Mouse (Mus musculus): ENCODE results near the gene Rnf224. TPM values are rescaled to one million over a fixed set of nuclear protein-coding genes. Genes with fewer than 3 reads are reported as not detected.

Gene Rnf224
- polyA plus RNA-seq, 1 experiment: 0.05 TPM

DNA sequence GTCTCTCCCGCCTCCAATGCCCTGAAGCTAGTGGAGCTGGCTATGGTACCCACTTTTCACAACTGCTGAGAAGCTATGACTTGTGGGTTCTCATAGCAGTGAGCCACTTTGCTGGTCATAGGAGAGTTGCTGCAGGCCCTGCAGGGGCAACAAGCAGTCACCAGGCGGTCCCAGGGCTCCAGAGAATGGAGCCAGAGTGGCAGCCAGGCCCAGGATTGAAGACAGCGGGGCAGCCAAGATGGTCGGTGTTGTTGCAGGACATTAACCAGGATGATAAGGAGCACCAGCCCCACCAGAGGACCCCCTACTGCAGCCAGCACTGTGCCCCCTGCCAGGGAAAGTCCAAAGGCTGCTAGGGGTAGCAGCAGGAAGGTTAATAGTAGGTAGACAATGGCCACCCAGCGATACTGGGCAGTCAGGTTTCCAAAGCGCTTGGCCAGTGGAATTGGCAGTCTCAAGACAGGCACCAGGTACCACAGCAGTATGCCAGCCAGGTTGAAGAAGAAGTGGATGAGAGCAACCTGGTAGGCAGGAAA is 7.5 kb downstream of the Rnf224 start:
- H3K4me3 ChIP-seq (ENCODE audit: control insufficient read depth, insufficient read depth, low read length): no peak overlapping the region
- WGBS: 88% methylated on average over 6 of the region's 6 CpGs
- no peaks in the 10 kb centered on the region; the same call in 1 of the 2 replicates for H3K27me3 ChIP-seq (ENCODE audit: control insufficient read depth, insufficient read depth, low read length)
- no peak for DNase-seq
- peaks cover 5% of the 10 kb centered on the region for H3K4me1 ChIP-seq (replicated peaks; ENCODE audit: control insufficient read depth, insufficient read depth, low read length)
- no peaks in the 10 kb centered on the region for H3K36me3 ChIP-seq (ENCODE audit: control insufficient read depth, insufficient read depth, low read length)
- no peak overlapping the region for H3K27ac ChIP-seq (ENCODE audit: control insufficient read depth, insufficient read depth, low read length)
- TF ChIP-seq CTCF (IDR thresholded peaks at IDR 0.05; ENCODE audit: borderline replicate concordance, control insufficient read depth, extremely low read depth, insufficient read depth, low read length, poor library complexity) (no peak), POLR2A (IDR thresholded peaks at IDR 0.05; ENCODE audit: control insufficient read depth, extremely low read depth, insufficient read depth, low read length, poor library complexity) (no peak)

DNA sequence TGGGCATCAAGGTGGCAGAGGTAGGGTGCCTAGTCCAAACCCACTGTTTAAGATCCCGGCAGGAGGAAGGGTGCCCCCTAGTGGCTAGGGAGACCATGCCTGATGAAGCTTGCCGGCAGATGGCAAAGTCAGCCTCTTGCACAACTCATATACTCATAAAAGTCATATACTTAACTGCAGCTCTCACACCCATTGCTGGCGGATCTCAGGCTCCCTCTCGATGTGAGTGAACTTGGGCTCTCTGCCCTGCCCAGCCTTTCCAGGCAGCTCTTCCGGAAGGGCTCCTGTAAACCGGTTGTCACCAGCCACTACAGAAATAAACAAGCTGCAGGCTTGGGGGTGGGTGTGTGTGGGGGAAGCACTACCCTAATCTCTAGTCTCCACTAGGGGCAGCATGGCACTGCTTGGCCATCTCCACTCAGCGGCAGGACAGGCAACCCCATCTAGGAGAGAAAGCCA is 8.1 kb downstream of the Rnf224 start:
- Histone ChIP-seq H3K4me1 (replicated peaks; ENCODE audit: control insufficient read depth, insufficient read depth, low read length) (peaks cover 9% of the 10 kb centered on the region), H3K27me3 (ENCODE audit: control insufficient read depth, insufficient read depth, low read length) (no peaks in the 10 kb centered on the region; the same call in 1 of the 2 replicates), H3K27ac (ENCODE audit: control insufficient read depth, insufficient read depth, low read length) (peak overlapping the region; percentile 61), H3K36me3 (ENCODE audit: control insufficient read depth, insufficient read depth, low read length) (no peaks in the 10 kb centered on the region), H3K4me3 (ENCODE audit: control insufficient read depth, insufficient read depth, low read length) (peak overlapping the region; percentile 37)
- 2% methylated on average over 7 of the region's 7 CpGs for WGBS
- TF ChIP-seq CTCF (IDR thresholded peaks at IDR 0.05; ENCODE audit: borderline replicate concordance, control insufficient read depth, extremely low read depth, insufficient read depth, low read length, poor library complexity): peak; percentile 84; the same call in 1 of the 2 replicates
- TF ChIP-seq POLR2A (IDR thresholded peaks at IDR 0.05; ENCODE audit: control insufficient read depth, extremely low read depth, insufficient read depth, low read length, poor library complexity): no peak
- DNase-seq: peak; percentile 86

DNA sequence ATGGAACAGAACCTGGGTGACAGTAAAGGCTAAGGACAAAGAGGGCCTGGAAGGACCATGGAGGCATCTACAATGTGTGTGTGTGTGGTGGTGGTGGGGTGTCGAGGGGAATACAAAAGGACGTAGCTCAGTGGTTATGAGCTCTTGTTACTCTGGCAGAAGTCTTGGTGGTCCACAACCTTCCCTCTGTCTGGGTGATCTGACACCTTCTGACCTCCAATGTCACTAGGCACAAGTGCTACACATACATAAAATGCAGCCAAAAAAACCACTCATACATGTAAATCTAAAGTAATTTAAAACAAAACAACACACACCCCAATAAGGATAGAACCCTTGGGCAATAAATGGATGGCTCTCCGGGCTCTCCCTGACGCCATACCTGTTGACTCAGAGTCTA is 9.2 kb downstream of the Rnf224 start:
- Histone ChIP-seq H3K4me1 (replicated peaks; ENCODE audit: control insufficient read depth, insufficient read depth, low read length) (peaks cover 14% of the 10 kb centered on the region), H3K4me3 (ENCODE audit: control insufficient read depth, insufficient read depth, low read length) (no peak overlapping the region), H3K36me3 (ENCODE audit: control insufficient read depth, insufficient read depth, low read length) (no peaks in the 10 kb centered on the region), H3K27me3 (ENCODE audit: control insufficient read depth, insufficient read depth, low read length) (no peaks in the 10 kb centered on the region), H3K27ac (ENCODE audit: control insufficient read depth, insufficient read depth, low read length) (no peak overlapping the region)
- no peak for DNase-seq
- WGBS: 97% methylated on average over 4 of the region's 4 CpGs
- TF ChIP-seq POLR2A (IDR thresholded peaks at IDR 0.05; ENCODE audit: control insufficient read depth, extremely low read depth, insufficient read depth, low read length, poor library complexity) (no peak), CTCF (IDR thresholded peaks at IDR 0.05; ENCODE audit: borderline replicate concordance, control insufficient read depth, extremely low read depth, insufficient read depth, low read length, poor library complexity) (no peak)

- Histone ChIP-seq H3K36me3 (ENCODE audit: control insufficient read depth, insufficient read depth, low read length) (0 out of 2 replicates have a peak, but pooled peaks cover under 1% of the 10 kb centered on the region), H3K4me3 (ENCODE audit: control insufficient read depth, insufficient read depth, low read length) (no peak overlapping the region), H3K27me3 (ENCODE audit: control insufficient read depth, insufficient read depth, low read length) (no peaks in the 10 kb centered on the region), H3K27ac (ENCODE audit: control insufficient read depth, insufficient read depth, low read length) (no peak overlapping the region), H3K4me1 (replicated peaks; ENCODE audit: control insufficient read depth, insufficient read depth, low read length) (peaks cover 14% of the 10 kb centered on the region)
- TF ChIP-seq CTCF (IDR thresholded peaks at IDR 0.05; ENCODE audit: borderline replicate concordance, control insufficient read depth, extremely low read depth, insufficient read depth, low read length, poor library complexity): no peak
- TF ChIP-seq POLR2A (IDR thresholded peaks at IDR 0.05; ENCODE audit: control insufficient read depth, extremely low read depth, insufficient read depth, low read length, poor library complexity): no peak
- WGBS: 90% methylated on average over 5 of the region's 5 CpGs
- no peak for DNase-seq
These were observed 9.7 kb downstream of the Rnf224 start for GRCm38 (mm10) chr2:25226864-25227263.

DNA sequence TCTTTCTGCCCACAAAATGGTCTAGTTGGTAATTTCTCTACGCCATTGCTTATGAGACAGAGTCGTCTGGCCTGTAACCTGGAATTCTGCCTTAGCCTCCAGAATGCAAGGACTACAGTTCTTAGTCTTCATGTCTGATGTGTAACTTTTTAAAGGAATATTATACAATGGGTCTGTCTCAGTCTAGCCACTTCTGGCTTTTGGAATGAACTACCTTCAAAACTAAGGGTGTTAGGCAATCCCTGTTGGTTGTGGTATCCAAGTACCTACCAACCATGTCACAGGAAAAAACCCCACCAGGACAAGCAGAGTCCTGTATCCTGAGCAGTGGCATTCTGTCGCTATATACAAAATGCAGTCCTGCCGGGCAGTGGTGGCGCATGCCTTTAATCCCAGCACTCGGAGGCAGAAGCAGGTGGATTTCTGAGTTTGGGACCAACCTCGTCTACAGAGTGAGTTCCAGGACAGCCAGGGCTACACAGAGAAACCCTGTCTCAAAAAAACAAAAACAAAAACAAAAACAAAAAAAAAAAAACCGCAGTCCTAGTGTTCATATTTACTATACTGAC is 10.7 kb downstream of the Rnf224 start:
- no peak for TF ChIP-seq POLR2A (IDR thresholded peaks at IDR 0.05; ENCODE audit: control insufficient read depth, extremely low read depth, insufficient read depth, low read length, poor library complexity)
- no peak for TF ChIP-seq CTCF (IDR thresholded peaks at IDR 0.05; ENCODE audit: borderline replicate concordance, control insufficient read depth, extremely low read depth, insufficient read depth, low read length, poor library complexity)
- DNase-seq: no peak
- no peak overlapping the region; the same call in 1 of the 2 replicates for H3K27ac ChIP-seq (ENCODE audit: control insufficient read depth, insufficient read depth, low read length)
- H3K36me3 ChIP-seq (ENCODE audit: control insufficient read depth, insufficient read depth, low read length): 0 out of 2 replicates have a peak, but pooled peaks cover 3% of the 10 kb centered on the region
- H3K27me3 ChIP-seq (ENCODE audit: control insufficient read depth, insufficient read depth, low read length): no peaks in the 10 kb centered on the region
- H3K4me3 ChIP-seq (ENCODE audit: control insufficient read depth, insufficient read depth, low read length): no peak overlapping the region
- 93% methylated on average over 8 of the region's 8 CpGs for WGBS
- peaks cover 14% of the 10 kb centered on the region for H3K4me1 ChIP-seq (replicated peaks; ENCODE audit: control insufficient read depth, insufficient read depth, low read length)

DNA sequence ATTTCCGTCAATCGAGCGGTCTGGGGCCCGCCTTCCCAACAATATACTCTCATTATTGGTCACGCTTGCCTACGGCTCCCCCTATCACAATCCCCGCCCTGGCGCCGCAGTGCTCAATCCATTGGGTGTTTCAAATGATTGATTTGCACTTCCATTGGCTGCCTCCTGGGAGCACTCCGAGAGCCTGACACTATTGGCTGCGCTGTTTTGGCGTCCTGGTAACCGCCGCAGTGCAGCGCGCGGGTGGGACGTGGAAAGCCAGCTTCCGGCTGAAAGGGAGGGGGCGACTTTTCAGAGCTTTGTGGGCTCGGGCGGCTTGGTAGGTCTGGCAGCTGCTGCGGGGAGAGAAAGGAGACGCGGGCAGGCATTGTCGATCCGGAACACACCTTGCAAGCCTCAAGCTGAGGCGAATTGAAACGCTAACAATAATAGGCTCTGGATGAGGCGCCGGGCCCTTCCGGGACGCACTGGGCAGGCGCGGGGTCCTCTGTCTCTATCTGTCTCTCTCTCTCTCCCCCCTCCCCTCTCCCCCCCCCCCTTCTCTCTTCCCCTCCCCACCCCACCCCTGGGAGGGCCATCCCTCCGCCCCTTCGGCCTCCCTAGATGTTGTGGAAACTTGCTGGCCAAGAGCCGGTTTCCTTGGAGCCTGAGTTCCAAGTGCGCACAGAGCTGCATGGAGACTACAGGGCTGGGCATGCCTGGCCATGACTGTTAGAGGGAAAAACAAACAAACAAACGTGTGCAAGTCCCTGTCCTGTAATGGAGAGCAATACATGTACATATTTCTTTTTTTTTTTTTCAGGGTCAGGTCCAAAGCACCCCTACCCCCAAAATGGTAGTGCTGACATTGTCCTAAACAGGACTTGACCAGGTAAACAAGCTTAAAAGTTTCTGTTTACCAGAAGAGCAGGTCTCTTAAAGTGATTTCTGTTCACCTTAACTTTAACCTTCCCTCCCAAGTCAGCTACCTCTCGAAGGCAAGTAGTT is 11.5 kb downstream of the Rnf224 start:
- TF ChIP-seq CTCF (IDR thresholded peaks at IDR 0.05; ENCODE audit: borderline replicate concordance, control insufficient read depth, extremely low read depth, insufficient read depth, low read length, poor library complexity) (no peak), POLR2A (IDR thresholded peaks at IDR 0.05; ENCODE audit: control insufficient read depth, extremely low read depth, insufficient read depth, low read length, poor library complexity) (0 out of 2 replicates have a peak, but pooled peaks have one; percentile 75)
- H3K27me3 ChIP-seq (ENCODE audit: control insufficient read depth, insufficient read depth, low read length): no peaks in the 10 kb centered on the region
- peak; percentile 97 for DNase-seq
- H3K27ac ChIP-seq (ENCODE audit: control insufficient read depth, insufficient read depth, low read length): peak overlapping the region; percentile 84
- H3K36me3 ChIP-seq (ENCODE audit: control insufficient read depth, insufficient read depth, low read length): 0 out of 2 replicates have a peak, but pooled peaks cover 3% of the 10 kb centered on the region
- peaks cover 14% of the 10 kb centered on the region for H3K4me1 ChIP-seq (replicated peaks; ENCODE audit: control insufficient read depth, insufficient read depth, low read length)
- WGBS: 2% methylated on average over 41 of the region's 41 CpGs
- H3K4me3 ChIP-seq (ENCODE audit: control insufficient read depth, insufficient read depth, low read length): peak overlapping the region; percentile 54
